ENCODE assay signal across 25 mouse cellular contexts in the genomic region with DNA sequence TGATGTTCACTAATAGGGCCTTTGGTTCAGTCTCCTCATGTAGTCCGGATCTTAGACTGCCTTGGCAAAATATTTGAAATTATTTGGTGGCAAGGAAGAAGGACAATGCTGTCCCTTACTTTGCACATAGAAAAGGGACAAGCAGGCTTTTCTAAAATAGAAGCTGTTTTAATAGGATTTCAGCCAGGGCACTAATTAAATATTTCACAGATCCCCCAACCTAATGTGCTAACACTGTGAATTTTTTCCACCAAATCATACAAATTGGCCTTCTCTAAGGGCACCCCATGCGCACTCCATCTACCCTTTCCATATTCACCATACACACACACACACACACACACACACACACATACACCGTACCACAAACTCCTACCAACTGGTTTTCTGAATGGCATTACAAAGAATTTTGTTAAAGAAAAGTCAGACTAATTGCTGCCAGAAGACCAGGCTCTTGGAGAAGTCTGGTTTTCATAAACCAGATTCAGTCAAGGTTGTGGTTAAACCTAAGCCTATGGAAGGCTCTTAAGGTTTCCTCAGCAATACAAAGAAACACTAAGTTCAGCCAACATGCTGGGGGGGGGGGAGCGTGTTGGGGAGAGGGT. TPM values are rescaled to one million over a fixed set of nuclear protein-coding genes. Genes with fewer than 3 reads are reported as not detected.
A peak's percentile ranks its signal among the peaks of the same experiment; 100 is the strongest.
DNase-seq lines count a peak whose midpoint lies in the region; ATAC-seq lines count a peak whose summit lies in the region.
"Had no signal": no experiment of that assay in that cellular context is flagged by ENCODE, and none has a peak within 500 bp of the region (broad histone marks: within the 10 kb centered on the region; RNA-seq: fewer than 3 reads in every experiment).

No protein-coding gene starts in this region.

- no peaks in the 10 kb centered on the region for H3K36me3 ChIP-seq in limb, embryonic 11.5 days (ENCODE audit: control insufficient read depth, insufficient read depth, low read length)
- H3K36me3 ChIP-seq in limb, embryonic 10.5 days: no peaks in the 10 kb centered on the region
- no peaks in the 10 kb centered on the region for H3K36me3 ChIP-seq in limb, embryonic 13.5 days
- H3K36me3 ChIP-seq: embryonic facial prominence, embryonic 12.5 days; forebrain, embryonic 10.5 days; heart, embryonic 10.5 days had no signal

- 6% methylated on average over 4 of the region's 4 CpGs for WGBS in limb, embryonic 11.5 days
- 5% methylated on average over 4 of the region's 4 CpGs for WGBS in limb, embryonic 10.5 days
- 9% methylated on average over 4 of the region's 4 CpGs for WGBS in limb, embryonic 13.5 days

- H3K27ac ChIP-seq in limb, embryonic 11.5 days (replicated peaks; ENCODE audit: low read depth, low read length): no peak overlapping the region
- no peak overlapping the region; the same call in 1 of the 2 replicates for H3K27ac ChIP-seq in limb, embryonic 10.5 days
- H3K27ac ChIP-seq in limb, embryonic 13.5 days: 0 out of 2 replicates have a peak overlapping the region, but pooled peaks have one; percentile 15
- H3K27ac ChIP-seq: embryonic facial prominence, embryonic 12.5 days; gastrocnemius, adult 2 months; heart, embryonic 10.5 days had no signal

- no peaks in the 10 kb centered on the region for H3K9me3 ChIP-seq in limb, embryonic 11.5 days (ENCODE audit: control insufficient read depth, low read length)
- no peaks in the 10 kb centered on the region for H3K9me3 ChIP-seq in limb, embryonic 10.5 days (replicated peaks)
- no peaks in the 10 kb centered on the region for H3K9me3 ChIP-seq in limb, embryonic 13.5 days
- H3K9me3 ChIP-seq: embryonic facial prominence, embryonic 12.5 days; forebrain, embryonic 10.5 days; heart, embryonic 10.5 days had no signal

- no peak overlapping the region for H3K4me2 ChIP-seq in limb, embryonic 11.5 days (ENCODE audit: low read depth, severe bottlenecking)
- 0 out of 2 replicates have a peak overlapping the region, but pooled peaks have one; percentile 62 for H3K4me2 ChIP-seq in limb, embryonic 13.5 days (replicated peaks)

- DNase-seq in embryo, embryonic 10.5 days (ENCODE audit: low spot score): peak; percentile 40
- no peak for DNase-seq in embryo, embryonic 9.5 days (ENCODE audit: extremely low spot score)
- DNase-seq in limb, embryonic 11.5 days (ENCODE audit: low spot score): peak; percentile 20
- no peak for DNase-seq in limb, embryonic 10.5 days (ENCODE audit: low spot score)
- DNase-seq in retina, embryonic 14.5 days (ENCODE audit: low spot score): peak; percentile 5
- no peak for DNase-seq in retina, postnatal 1 day
- no peak for DNase-seq in kidney, adult 8-10 months
- DNase-seq: adrenal gland, postnatal 14 days; B cell, adult 2 months; cerebellum, adult 11-12 months; cerebellum, adult 9-10 months; cerebellum, postnatal 25 days; gastrocnemius, adult 2 months; gastrocnemius, postnatal 25 days; heart, postnatal 10 days; heart, postnatal 4 days had no signal

- no peak overlapping the region for H3K9ac ChIP-seq in limb, embryonic 11.5 days (ENCODE audit: low read length)
- no peak overlapping the region for H3K9ac ChIP-seq in limb, embryonic 13.5 days
- H3K9ac ChIP-seq: embryonic facial prominence, embryonic 12.5 days had no signal

- no peak overlapping the region for H3K4me3 ChIP-seq in limb, embryonic 11.5 days (ENCODE audit: low read depth, low read length)
- H3K4me3 ChIP-seq in limb, embryonic 10.5 days: no peak overlapping the region
- H3K4me3 ChIP-seq in limb, embryonic 13.5 days: no peak overlapping the region
- H3K4me3 ChIP-seq: erythroblast, embryonic 14.5 days; gastrocnemius, adult 2 months had no signal

- ATAC-seq in limb, embryonic 11.5 days (ENCODE audit: insufficient number of reproducible peaks, low FRiP score, low TSS enrichment, low read depth): no peak
- ATAC-seq in limb, embryonic 13.5 days (ENCODE audit: low FRiP score, low read depth): no peak
- ATAC-seq: CD4-positive, CD25-positive, alpha-beta regulatory T cell, adult 4 months; forebrain, embryonic 14.5 days; hindbrain, embryonic 16.5 days; inflammation-experienced regulatory T-cells, adult 6 months had no signal

- H3K4me1 ChIP-seq in limb, embryonic 11.5 days (ENCODE audit: control insufficient read depth, insufficient read depth, low read length): peaks cover 20% of the 10 kb centered on the region
- H3K4me1 ChIP-seq in limb, embryonic 10.5 days: peaks cover 80% of the 10 kb centered on the region
- H3K4me1 ChIP-seq in limb, embryonic 13.5 days: peaks cover 50% of the 10 kb centered on the region

- H3K27me3 ChIP-seq in limb, embryonic 11.5 days (ENCODE audit: control insufficient read depth, insufficient read depth, low read length): peaks cover 76% of the 10 kb centered on the region
- H3K27me3 ChIP-seq in limb, embryonic 10.5 days (ENCODE audit: low read depth, poor library complexity, severe bottlenecking): peaks cover 100% of the 10 kb centered on the region
- peaks cover 99% of the 10 kb centered on the region for H3K27me3 ChIP-seq in limb, embryonic 13.5 days

RNA-seq across cellular contexts. Expression of a gene that starts 32.3 kb away (rescaled TPM):
- 7.2 and 7.3 TPM in 2 replicates for polyA plus RNA-seq in limb, embryonic 11.5 days (2014; fragmentation: Nextera tagmentation; extraction: Ambion mirVana)
- 6.7 and 6.9 TPM in 2 replicates for polyA plus RNA-seq in limb, embryonic 10.5 days (2016; fragmentation: Nextera tagmentation; extraction: Ambion mirVana)
- 8.3 and 9.5 TPM in 2 replicates for polyA plus RNA-seq in limb, embryonic 13.5 days (2015; fragmentation: Nextera tagmentation; extraction: Ambion mirVana)
- polyA plus RNA-seq: erythroblast, embryonic 14.5 days; inflammation-experienced regulatory T-cells, adult 6 months had no signal

Comparison
In these comparisons a context has a peak if more than half of its experiments do, and no peak if none do; other contexts are left out.
1. DNase-seq: peak in embryo, embryonic 10.5 days (single experiment), limb, embryonic 11.5 days (single experiment) and retina, embryonic 14.5 days (single experiment); none in embryo, embryonic 9.5 days (single experiment), limb, embryonic 10.5 days (single experiment), retina, postnatal 1 day (single experiment) and kidney, adult 8-10 months (0 of 2).